Mouse (Mus musculus) A20 (cell line): ENCODE data around the gene Hist3h2a.
"Not testable (repeated sequence)": the region's sequence is repeated elsewhere in the genome, so short reads cannot be mapped to it uniquely, and the experiment has no call there.

Experiments
- DNase-seq: peaks from one replicate; pipeline ENCODE4 v3.0.0-alpha.2; 2011; ENCODE audit warnings: low read depth, low spot score

Hist3h2a gene

GRCm38 (mm10) chr11:58947798-58948528, 6.5 kb upstream of the Hist3h2a start:
- no peak for DNase-seq

GRCm38 (mm10) chr11:58948542-58949479, 5.7 kb upstream of the Hist3h2a start, which contains the start of gene Hist3h2ba:
Gene Hist3h2ba, plus strand, starts transcription at chr11:58948920.
- DNase-seq: peak; percentile 90

- DNase-seq: no peak
Observed at GRCm38 (mm10) chr11:58949480-58950431, 4.7 kb upstream of the Hist3h2a start.

GRCm38 (mm10) chr11:58951210-58951609, 3.3 kb upstream of the Hist3h2a start:
- DNase-seq: no peak

GRCm38 (mm10) chr11:58953351-58954169, 925 bp upstream of the Hist3h2a start:
- DNase-seq: peak; percentile 64

- DNase-seq: not testable (repeated sequence)
Observed at GRCm38 (mm10) chr11:58954170-58954419, 390 bp upstream of the Hist3h2a start.

- peak; percentile 40 for DNase-seq
Observed at GRCm38 (mm10) chr11:58955143-58955867, 820 bp downstream of the Hist3h2a start.

GRCm38 (mm10) chr11:58955868-58956257, 1.4 kb downstream of the Hist3h2a start:
- DNase-seq: no peak

GRCm38 (mm10) chr11:58957226-58957914, 2.9 kb downstream of the Hist3h2a start:
- DNase-seq: no peak

- DNase-seq: no peak
Observed at GRCm38 (mm10) chr11:58958536-58958935, 4.1 kb downstream of the Hist3h2a start.

- DNase-seq: peak; percentile 53
Observed at GRCm38 (mm10) chr11:58959186-58959825, 4.8 kb downstream of the Hist3h2a start.

- peak; percentile 94 for DNase-seq
Observed at GRCm38 (mm10) chr11:58959921-58960465, 5.5 kb downstream of the Hist3h2a start.

- no peak for DNase-seq
Observed at GRCm38 (mm10) chr11:58961364-58962177, 7.1 kb downstream of the Hist3h2a start.

- DNase-seq: no peak
Observed at GRCm38 (mm10) chr11:58963543-58963942, 9.1 kb downstream of the Hist3h2a start.

GRCm38 (mm10) chr11:58964216-58964615, 9.7 kb downstream of the Hist3h2a start:
- DNase-seq: no peak

- no peak for DNase-seq
Observed at GRCm38 (mm10) chr11:58965001-58965760, 10.7 kb downstream of the Hist3h2a start.

- DNase-seq: peak; percentile 62
Observed at GRCm38 (mm10) chr11:58967346-58967745, 12.9 kb downstream of the Hist3h2a start.
